Mouse (Mus musculus) thymus, adult 2 months (tissue): ENCODE data around the gene Fars2. TPM values are rescaled to one million over a fixed set of nuclear protein-coding genes. Genes with fewer than 3 reads are reported as not detected.

Source experiments
- DNase-seq: peaks from one replicate; pipeline ENCODE4 v3.0.0; 2021
- H3K27ac ChIP-seq: fragments of 200-500 bp; 2 replicates; pipeline ENCODE4 v1.5.1; 2012; ENCODE audit warnings: low read length, control low read depth; ENCODE audit not compliant: control insufficient read depth, insufficient read depth
- H3K27me3 ChIP-seq: fragments of 200-500 bp; 2 replicates; pipeline ENCODE4 v1.6.1; 2012; ENCODE audit warnings: mild to moderate bottlenecking, low read length, moderate library complexity, mixed read lengths; ENCODE audit not compliant: control insufficient read depth, insufficient read depth
- H3K36me3 ChIP-seq: fragments of 200-500 bp; 2 replicates; pipeline ENCODE4 v1.6.1; 2012; ENCODE audit warnings: mild to moderate bottlenecking, low read length, moderate library complexity; ENCODE audit not compliant: control insufficient read depth, insufficient read depth
- H3K4me1 ChIP-seq: fragments of 200-500 bp; replicated peaks from 2 replicates; pipeline ENCODE4 v1.6.1; 2012; ENCODE audit warnings: low read length; ENCODE audit not compliant: control insufficient read depth, insufficient read depth
- H3K4me3 ChIP-seq: fragments of 200-500 bp; 2 replicates; pipeline ENCODE4 v1.5.1; 2012; ENCODE audit warnings: mild to moderate bottlenecking, low read length, control low read depth, moderate library complexity; ENCODE audit not compliant: control insufficient read depth, insufficient read depth
- CTCF ChIP-seq: fragments of 200-500 bp; IDR thresholded peaks from 2 replicates; pipeline ENCODE4 v1.5.1; 2012; ENCODE audit warnings: mild to moderate bottlenecking, control low read depth, low read length, moderate library complexity, borderline replicate concordance; ENCODE audit not compliant: control insufficient read depth, poor library complexity, insufficient read depth; ENCODE audit errors: extremely low read depth
- POLR2A ChIP-seq: fragments of 200-500 bp; IDR thresholded peaks from 2 replicates; pipeline ENCODE4 v1.6.1; 2012; ENCODE audit warnings: mild to moderate bottlenecking, low read length, control low read depth, moderate library complexity; ENCODE audit not compliant: control insufficient read depth, poor library complexity, insufficient read depth; ENCODE audit errors: extremely low read depth
- WGBS: fragments of 180-500 bp; shearing (Covaris S2); methylation state at CpG from one replicate; pipeline ENCODE4 v1.1.7; 2018; 5-methylcytosine and 5-hydroxymethylcytosine counted together
- polyA plus RNA-seq: library from polyadenylated mRNA; depleted of rRNA; stranded (reverse); fragments of >200 nt; gene quantifications from 2 replicates; pipeline ENCODE4 v1.2.3, GENCODE M21; 2012

The Fars2 gene
- polyA plus RNA-seq, 1 experiment: 47.6 TPM

GRCm38 (mm10) chr13:36731016-36731930, 614.1 kb downstream of the Fars2 start:
- Histone ChIP-seq H3K36me3 (no peaks in the 10 kb centered on the region), H3K27ac (no peak overlapping the region; the same call in 1 of the 2 replicates), H3K27me3 (peaks cover 35% of the 10 kb centered on the region), H3K4me3 (peak overlapping the region; percentile 24), H3K4me1 (peaks cover 26% of the 10 kb centered on the region)
- 17% methylated on average over 34 of the region's 34 CpGs for WGBS
- peak; percentile 53 for DNase-seq
- TF ChIP-seq CTCF (no peak), POLR2A (no peak)

DNA sequence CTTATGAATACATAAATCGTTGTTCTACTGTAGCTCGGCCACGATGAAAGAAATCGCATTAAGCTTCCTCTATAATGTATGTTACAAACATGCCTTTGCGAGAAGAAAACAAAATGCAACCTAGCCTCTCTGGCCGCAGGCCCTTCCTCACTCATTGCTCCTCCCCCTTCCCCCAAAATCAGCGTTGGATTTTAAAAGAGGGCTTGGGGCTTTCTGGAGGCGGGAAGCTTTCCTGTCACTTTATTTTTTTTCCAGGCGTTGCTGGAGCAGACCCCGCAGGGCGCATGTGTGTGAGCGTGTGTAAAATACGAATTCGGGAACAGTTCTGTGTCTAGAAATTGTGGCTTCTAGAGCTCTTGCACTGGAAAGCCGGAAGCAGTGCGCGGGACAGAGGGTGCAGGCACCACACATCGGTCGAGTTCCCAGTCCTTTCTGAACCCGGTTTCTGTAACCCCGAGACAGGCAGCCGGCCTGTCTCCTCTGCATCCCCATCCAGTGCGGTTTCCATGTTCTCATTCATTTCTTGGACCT, 614.8 kb downstream of the Fars2 start:
- H3K27me3 ChIP-seq: peaks cover 29% of the 10 kb centered on the region
- H3K4me1 ChIP-seq: peaks cover 24% of the 10 kb centered on the region
- H3K27ac ChIP-seq: no peak overlapping the region
- TF ChIP-seq CTCF (no peak), POLR2A (no peak)
- no peaks in the 10 kb centered on the region for H3K36me3 ChIP-seq
- 2% methylated on average over 23 of the region's 23 CpGs for WGBS
- H3K4me3 ChIP-seq: peak overlapping the region; percentile 36
- no peak for DNase-seq

GRCm38 (mm10) chr13:36732891-36733490, 615.8 kb downstream of the Fars2 start:
- Histone ChIP-seq H3K4me1 (peaks cover 17% of the 10 kb centered on the region), H3K27me3 (peaks cover 27% of the 10 kb centered on the region)
- WGBS: 22% methylated on average over 6 of the region's 6 CpGs

GRCm38 (mm10) chr13:36733566-36733965, 616.4 kb downstream of the Fars2 start:
- peaks cover 17% of the 10 kb centered on the region for H3K4me1 ChIP-seq
- H3K4me3 ChIP-seq: no peak overlapping the region
- DNase-seq: no peak
- no peaks in the 10 kb centered on the region for H3K36me3 ChIP-seq
- H3K27ac ChIP-seq: no peak overlapping the region
- WGBS: 12% methylated on average over 10 of the region's 10 CpGs
- H3K27me3 ChIP-seq: peaks cover 22% of the 10 kb centered on the region
- TF ChIP-seq CTCF (no peak), POLR2A (no peak)

More at GRCm38 (mm10) chr13:36732891-36733490, 615.8 kb downstream of the Fars2 start:
- TF ChIP-seq POLR2A: no peak
- TF ChIP-seq CTCF: no peak
- Histone ChIP-seq H3K4me3 (no peak overlapping the region), H3K36me3 (no peaks in the 10 kb centered on the region), H3K27ac (no peak overlapping the region)
- no peak for DNase-seq

DNA sequence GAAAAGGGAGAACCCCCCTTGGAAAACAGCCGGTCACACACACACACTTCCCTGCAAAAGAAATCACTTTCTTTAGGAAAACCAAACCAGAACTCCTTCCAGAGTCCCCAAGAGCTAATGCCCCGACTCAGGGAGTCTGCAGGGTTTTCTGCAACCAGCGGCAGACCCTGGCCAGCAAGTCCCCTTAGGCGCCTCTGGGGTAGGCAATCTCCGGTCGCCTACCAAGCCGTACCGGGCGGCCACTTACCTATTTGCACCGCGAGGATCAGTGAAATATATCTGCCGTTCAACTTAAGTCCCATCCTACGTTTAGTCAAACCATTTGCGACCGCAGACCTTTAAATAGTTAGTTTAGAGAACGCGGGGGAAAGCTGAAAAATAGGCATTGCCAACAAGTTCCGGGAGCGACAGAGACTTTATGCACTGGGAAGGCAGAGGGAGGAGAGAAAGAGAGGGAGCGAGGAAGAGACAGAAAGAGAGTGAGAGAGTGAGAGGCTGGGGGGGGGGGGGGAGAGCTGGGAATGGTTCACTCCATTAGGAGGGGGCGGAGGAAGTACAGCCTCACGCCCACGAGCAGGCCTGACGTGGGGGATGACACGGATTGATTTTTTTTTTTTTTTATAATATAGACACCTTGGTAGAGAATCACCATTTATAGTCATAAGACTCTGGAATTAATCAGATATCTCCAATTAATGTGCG, 616.9 kb downstream of the Fars2 start:
- 5% methylated on average over 25 of the region's 26 CpGs for WGBS
- no peak for DNase-seq
- Histone ChIP-seq H3K4me1 (peaks cover 17% of the 10 kb centered on the region), H3K27me3 (peaks cover 22% of the 10 kb centered on the region), H3K27ac (no peak overlapping the region), H3K4me3 (no peak overlapping the region), H3K36me3 (no peaks in the 10 kb centered on the region)
- no peak for TF ChIP-seq CTCF
- TF ChIP-seq POLR2A: no peak
